Mouse (Mus musculus): Measurements from ENCODE around the gene Fgd5. TPM values are rescaled to one million over a fixed set of nuclear protein-coding genes. Genes with fewer than 3 reads are reported as not detected.
"Not testable (repeated sequence)": the region's sequence is repeated elsewhere in the genome, so short reads cannot be mapped to it uniquely, and the experiment has no call there.

Gene Fgd5
- total RNA-seq, 2 experiments from 2014 or later: not detected

- no peak for ATAC-seq (ENCODE audit: poor library complexity, severe bottlenecking)
These were observed 84.8 kb downstream of the Fgd5 start for GRCm38 (mm10) chr6:92063452-92063851.

GRCm38 (mm10) chr6:92064101-92064500 lies 85.4 kb downstream of the Fgd5 start:
- no peak for ATAC-seq (ENCODE audit: poor library complexity, severe bottlenecking)

GRCm38 (mm10) chr6:92065721-92066496 lies 87.2 kb downstream of the Fgd5 start:
- ATAC-seq (ENCODE audit: poor library complexity, severe bottlenecking): peak; percentile 53

DNA sequence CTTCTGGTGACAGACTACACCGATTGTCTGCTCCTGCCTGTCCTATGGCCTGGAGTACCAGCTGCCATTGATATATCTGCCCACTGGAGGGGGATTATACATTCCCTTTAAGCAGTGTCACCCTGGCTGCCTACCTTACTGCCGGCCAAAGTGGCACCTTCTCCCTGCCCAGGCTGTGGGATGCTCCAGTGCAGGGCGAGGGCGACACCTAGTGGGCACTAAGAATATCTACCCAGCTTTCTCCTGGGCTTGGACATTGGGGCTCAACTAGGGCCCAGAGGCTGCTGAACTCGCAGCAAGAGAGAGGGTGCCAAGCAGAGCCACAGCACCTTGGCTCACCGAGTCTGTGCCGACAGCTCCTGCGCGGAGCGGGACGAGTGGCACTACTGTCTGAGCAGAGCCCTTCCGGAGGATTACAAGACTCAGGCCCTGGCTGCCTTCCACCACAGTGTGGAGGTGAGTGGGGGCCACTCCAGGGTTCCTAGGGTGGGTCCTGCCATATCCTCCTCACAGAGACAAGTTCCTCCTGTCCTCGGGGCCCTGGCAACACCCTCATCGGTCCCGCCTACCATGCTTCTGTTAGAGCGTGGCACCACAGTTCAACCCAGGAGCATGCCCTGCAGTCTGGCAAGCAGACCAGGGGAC lies 88.6 kb downstream of the Fgd5 start:
- peak; percentile 94 for ATAC-seq (ENCODE audit: poor library complexity, severe bottlenecking)

DNA sequence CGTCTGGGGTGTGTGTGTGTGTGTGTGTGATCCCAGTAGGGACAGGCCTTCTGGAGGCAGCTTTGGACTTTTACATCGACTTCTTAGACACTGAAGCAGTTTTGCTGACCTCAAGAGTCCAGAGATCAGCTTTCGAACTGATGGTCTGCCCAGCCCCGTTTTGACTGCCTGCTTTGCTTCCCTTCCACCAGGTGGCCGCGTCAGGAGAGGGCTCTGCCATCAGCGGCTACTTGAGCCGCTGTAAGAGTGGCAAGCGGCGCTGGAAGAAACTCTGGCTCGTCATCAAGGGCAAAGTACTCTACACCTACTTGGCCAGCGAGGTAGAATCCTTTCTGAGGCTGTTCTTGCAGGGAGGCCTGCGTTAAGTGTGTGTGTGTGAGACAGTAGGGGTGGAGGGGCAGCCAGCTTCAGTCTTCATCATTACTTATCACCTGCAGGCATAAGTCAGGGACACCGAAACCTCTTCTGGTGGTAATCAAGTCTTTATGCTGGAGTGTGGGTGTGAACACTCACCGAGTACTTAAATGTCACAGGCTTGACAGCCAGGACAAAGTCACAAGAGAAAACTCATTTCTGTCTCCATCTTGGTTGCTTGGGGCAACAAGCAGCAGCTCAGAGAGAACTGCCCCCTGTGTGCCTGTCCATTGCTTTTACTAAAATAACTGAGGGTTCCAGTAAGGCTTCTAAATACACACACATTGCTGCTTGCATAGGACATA lies 92.6 kb downstream of the Fgd5 start:
- ATAC-seq (ENCODE audit: poor library complexity, severe bottlenecking): no peak

DNA sequence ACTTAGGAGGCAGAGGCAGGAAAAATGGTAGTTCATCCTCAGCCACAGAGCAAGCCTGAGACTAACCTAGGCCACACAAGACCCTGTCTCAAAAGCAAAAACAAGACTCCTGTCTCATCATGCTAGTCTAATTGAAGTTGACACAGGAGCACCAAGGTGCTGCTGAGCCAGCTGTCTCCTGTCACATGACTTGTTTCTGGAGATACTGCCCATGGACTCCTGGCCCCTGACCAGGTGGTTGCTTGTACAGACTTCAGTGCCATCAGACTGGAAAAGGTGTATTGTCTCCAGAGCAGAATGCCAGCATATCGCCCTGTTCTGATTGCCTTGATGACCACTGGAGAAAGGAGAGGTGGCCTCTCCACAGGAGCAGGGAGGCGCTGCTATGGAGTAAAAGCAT lies 102.1 kb downstream of the Fgd5 start:
- ATAC-seq (ENCODE audit: poor library complexity, severe bottlenecking): no peak

DNA sequence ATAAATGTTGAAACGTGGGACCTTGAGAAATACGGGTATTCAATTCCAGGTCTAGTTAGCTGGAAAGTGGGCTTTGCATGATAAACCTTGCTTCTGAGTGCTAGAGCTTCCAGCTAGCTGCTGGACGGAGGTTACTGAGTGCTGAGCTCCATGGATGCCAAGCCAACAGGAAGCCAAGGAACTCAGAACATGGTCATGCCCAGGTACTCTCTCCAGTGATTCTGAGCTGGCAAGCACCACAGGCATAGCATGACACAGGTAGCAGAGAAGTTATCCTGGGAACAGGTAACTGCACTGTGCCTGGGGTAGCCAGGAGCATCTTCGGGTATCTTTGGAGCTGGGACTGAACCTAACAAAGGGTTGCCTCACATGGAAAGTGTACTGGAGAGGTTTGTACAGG lies 104.1 kb downstream of the Fgd5 start:
- ATAC-seq (ENCODE audit: poor library complexity, severe bottlenecking): no peak

DNA sequence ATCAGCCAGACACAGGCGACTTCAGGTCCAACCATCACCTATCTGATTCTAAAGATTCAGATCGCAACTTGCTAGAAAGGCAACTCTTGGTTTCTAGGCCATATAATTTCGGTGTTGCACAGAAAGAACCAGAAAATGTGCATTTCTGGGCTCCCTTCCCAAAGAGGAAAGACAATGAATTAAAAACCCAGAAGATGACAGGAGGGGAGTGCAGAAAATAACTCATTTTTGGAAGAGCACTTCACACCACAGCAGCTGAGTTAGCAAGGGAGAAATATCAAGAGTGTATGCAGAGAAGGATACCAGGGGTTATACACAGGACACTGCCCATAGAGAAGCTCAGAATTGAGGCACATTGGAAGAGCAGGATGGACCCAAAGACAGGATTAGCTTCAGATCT lies 106.3 kb downstream of the Fgd5 start:
- no peak for ATAC-seq (ENCODE audit: poor library complexity, severe bottlenecking)

GRCm38 (mm10) chr6:92089141-92089540 lies 110.5 kb downstream of the Fgd5 start:
- not testable (repeated sequence) for ATAC-seq (ENCODE audit: poor library complexity, severe bottlenecking)

DNA sequence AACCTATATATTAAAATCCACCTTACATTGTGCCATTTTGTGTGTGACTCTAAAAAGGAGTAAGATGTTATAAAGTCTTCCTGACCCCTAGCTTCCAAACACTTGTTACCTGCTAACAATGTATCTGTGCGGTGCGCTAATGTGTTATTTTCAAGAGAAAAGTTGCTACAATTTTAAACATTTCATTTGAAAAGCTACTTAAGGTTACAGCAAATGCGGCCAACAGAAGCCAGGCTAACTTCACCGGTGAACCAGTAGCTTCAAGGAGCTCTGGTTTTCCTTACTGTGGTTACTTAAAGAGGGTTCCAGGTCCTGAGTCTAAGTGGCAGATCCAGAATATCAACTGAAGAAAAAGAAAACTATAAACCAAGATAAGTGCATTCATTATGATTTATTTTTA lies 111.3 kb downstream of the Fgd5 start:
- no peak for ATAC-seq (ENCODE audit: poor library complexity, severe bottlenecking)

DNA sequence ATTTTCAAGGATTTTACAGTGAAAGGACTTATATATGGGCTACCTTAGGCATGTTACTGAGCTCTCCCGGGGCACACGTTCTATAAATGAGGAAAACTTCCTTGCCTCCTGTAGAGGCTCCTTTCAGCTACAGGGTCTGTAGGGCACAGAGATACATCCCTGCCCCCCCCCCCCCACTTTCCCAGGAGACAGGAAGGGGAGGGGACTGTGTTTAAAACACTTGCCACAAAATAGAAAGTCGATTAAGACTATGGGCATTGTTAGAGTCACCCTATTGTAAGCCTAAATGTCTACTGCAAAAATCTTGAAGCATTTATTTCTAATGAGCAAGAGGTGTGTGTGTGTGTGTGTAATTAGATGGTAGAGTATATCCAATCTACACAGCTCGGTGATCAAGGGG lies 111.8 kb downstream of the Fgd5 start:
- ATAC-seq (ENCODE audit: poor library complexity, severe bottlenecking): no peak

DNA sequence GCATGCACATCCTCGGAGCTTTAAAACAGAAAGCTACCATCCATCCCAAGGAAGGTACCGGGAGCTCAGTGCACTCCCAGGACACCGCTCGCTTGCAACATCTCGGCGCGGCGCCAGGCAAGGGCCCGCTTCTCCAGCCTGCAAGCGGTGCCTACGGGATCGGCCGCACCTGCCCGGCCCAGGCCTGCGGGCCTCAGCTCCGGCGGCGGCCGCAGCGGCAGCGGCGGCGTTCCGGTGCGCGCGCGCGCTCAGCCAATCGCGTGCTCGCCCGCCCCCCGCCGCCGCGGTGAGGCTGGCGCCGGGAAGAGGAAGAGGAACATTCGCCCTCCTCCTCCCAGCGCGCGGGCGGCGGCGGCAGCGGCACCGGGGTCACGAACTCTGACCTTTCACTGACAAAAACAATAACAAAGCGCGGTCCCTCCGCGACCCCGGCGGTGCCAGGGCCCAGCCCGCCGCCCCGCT lies 112.5 kb downstream of the Fgd5 start, which contains the start of gene Nr2c2:
Gene Nr2c2 (plus strand): TSS at position 261 of the 462 bp plus-strand sequence.
- peak; percentile 74 for ATAC-seq (ENCODE audit: poor library complexity, severe bottlenecking)

- ATAC-seq (ENCODE audit: poor library complexity, severe bottlenecking): peak; percentile 92
These were observed 113.2 kb downstream of the Fgd5 start for GRCm38 (mm10) chr6:92091767-92092489.

DNA sequence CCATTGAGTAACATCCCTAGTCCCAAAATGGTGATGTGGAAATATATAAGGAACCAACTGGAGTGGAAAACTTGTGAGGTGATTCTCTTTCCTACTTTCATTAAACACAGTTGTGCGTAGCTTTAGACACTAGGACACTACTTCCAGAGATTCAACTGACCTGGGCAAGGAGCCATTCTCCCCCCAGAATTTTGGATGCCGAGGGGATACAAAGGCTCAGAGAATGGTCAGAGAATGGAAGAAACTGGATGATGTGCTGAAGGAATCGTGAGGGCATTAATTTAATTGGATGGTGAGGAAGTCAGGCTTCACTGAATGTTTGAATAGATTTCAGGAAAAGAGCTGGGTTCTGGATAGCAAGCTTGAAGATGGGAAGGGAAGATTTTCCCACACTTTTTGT lies 114.1 kb downstream of the Fgd5 start:
- no peak for ATAC-seq (ENCODE audit: poor library complexity, severe bottlenecking)

DNA sequence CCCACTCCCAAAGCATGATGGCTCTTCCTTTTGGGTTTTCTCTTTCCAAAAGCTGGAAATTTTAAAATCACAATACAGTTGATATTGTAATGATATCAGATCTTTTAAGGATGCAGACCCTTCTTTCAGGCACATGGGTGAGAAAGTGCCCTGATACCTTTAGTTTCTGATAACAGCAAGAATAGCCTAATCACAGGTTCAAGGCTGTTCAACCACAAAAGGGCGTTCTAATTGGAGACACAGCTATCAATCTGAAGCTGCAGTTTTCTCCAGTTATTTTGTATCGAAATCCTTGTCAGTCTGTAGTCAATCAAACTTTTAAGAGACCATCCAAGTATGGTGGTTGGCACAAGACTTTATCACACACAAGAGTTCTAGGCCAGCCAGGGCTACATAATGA lies 115.2 kb downstream of the Fgd5 start:
- ATAC-seq (ENCODE audit: poor library complexity, severe bottlenecking): no peak

DNA sequence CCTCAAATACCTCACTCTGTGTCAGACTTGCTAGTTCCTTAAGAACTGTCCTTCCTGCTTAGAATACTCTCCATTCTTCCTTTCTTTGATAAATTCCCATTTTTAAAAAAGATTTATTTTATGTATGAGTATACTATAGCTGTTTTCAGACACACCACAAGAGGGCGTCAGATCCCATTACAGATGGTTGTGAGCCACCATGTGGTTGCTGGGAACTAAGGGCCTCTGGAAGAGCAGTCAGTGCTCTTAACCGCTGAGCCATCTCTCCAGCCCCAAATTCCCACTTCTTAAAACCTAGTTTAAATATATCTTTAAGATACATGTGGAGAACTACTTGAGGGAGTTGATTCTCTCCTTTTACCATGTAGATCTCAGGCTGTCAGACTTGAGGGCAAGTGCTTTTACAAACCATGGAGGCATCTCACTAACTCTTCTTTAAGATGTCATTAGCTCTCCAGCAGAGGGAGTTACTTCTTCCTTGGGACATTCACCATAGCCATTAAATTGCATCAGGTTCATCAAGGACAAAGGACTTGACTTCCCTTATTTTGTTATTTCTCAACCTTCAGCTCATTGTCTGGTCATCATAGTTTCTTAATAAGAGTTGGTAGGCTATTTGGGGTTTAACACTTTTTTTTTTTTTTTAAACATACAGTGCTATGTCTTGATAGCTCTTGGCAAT lies 122.1 kb downstream of the Fgd5 start:
- ATAC-seq (ENCODE audit: poor library complexity, severe bottlenecking): peak; percentile 98

- ATAC-seq (ENCODE audit: poor library complexity, severe bottlenecking): no peak
These were observed 145.9 kb downstream of the Fgd5 start for GRCm38 (mm10) chr6:92124547-92124946.
